Mouse (Mus musculus): Measurements from ENCODE around the gene Dnah3. TPM values are rescaled to one million over a fixed set of nuclear protein-coding genes. Genes with fewer than 3 reads are reported as not detected.

Gene Dnah3
- polyA plus RNA-seq, 1 experiment: 0.48 TPM

GRCm38 (mm10) chr7:120097845-120098244, 2.8 kb upstream of the Dnah3 start:
- H3K27ac ChIP-seq (replicated peaks; ENCODE audit: low read depth, low read length): no peak overlapping the region
- H3K4me1 ChIP-seq (ENCODE audit: control insufficient read depth, insufficient read depth, insufficient read length, low read length): peaks cover 5% of the 10 kb centered on the region; the same call in 1 of the 2 replicates
- H3K4me3 ChIP-seq (ENCODE audit: insufficient read depth, low read depth, low read length): no peak overlapping the region

DNA sequence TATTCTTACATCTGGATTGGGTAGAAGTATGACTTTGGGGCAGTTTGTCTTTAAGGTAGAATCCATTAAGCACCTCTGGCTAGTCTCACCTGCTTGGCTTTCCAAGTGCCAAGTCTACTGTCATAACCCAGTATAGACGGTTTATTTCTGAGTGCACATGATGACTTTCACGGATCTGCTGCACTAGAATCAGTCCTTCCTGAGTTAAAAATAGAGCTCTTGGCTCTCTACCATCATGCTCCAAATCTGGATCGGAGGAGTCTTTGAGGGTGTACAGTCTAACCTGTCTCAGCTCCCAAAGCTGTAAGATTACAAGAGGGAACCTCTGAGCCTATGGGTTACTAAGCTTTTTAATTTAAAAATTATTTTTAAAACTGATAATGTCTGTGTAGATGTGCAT, 864 bp downstream of the Dnah3 start:
- Histone ChIP-seq H3K4me1 (ENCODE audit: control insufficient read depth, insufficient read depth, insufficient read length, low read length) (peaks cover 3% of the 10 kb centered on the region; the same call in 1 of the 2 replicates), H3K27ac (replicated peaks; ENCODE audit: low read depth, low read length) (no peak overlapping the region), H3K4me3 (ENCODE audit: insufficient read depth, low read depth, low read length) (no peak overlapping the region)

- Histone ChIP-seq H3K4me3 (ENCODE audit: insufficient read depth, low read depth, low read length) (no peak overlapping the region), H3K27ac (replicated peaks; ENCODE audit: low read depth, low read length) (no peak overlapping the region), H3K4me1 (ENCODE audit: control insufficient read depth, insufficient read depth, insufficient read length, low read length) (peaks cover 3% of the 10 kb centered on the region; the same call in 1 of the 2 replicates)
Measured at GRCm38 (mm10) chr7:120093033-120093432, 2.0 kb downstream of the Dnah3 start.

- H3K4me1 ChIP-seq (ENCODE audit: control insufficient read depth, insufficient read depth, insufficient read length, low read length): no peaks in the 10 kb centered on the region
- no peak overlapping the region for H3K4me3 ChIP-seq (ENCODE audit: insufficient read depth, low read depth, low read length)
- H3K27ac ChIP-seq (replicated peaks; ENCODE audit: low read depth, low read length): no peak overlapping the region
Measured at GRCm38 (mm10) chr7:120080177-120080576, 14.9 kb downstream of the Dnah3 start.

- H3K4me1 ChIP-seq (ENCODE audit: control insufficient read depth, insufficient read depth, insufficient read length, low read length): no peaks in the 10 kb centered on the region
- no peak overlapping the region for H3K4me3 ChIP-seq (ENCODE audit: insufficient read depth, low read depth, low read length)
- H3K27ac ChIP-seq (replicated peaks; ENCODE audit: low read depth, low read length): no peak overlapping the region
Measured at GRCm38 (mm10) chr7:120069164-120069563, 25.9 kb downstream of the Dnah3 start.

DNA sequence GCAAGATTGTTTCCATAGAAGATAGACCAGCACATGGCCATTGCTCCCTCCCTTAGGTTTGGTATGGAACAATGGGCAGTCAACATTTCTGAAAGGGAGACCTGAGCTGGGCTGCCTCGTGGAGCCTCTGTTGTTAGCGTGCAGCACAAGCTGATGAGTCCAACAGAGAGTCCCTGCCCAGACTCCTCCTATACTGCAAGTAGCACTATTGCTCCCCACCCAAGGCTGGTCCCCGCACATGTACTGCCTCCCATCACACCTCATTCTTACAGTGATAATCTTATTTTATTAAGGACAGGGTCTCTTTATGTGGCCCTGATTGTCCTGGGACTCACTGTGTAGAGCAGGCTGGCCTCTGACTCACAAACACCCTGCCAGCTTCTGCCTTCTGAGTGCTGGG, 27.0 kb downstream of the Dnah3 start:
- no peak overlapping the region for H3K27ac ChIP-seq (replicated peaks; ENCODE audit: low read depth, low read length)
- no peak overlapping the region for H3K4me3 ChIP-seq (ENCODE audit: insufficient read depth, low read depth, low read length)
- no peaks in the 10 kb centered on the region for H3K4me1 ChIP-seq (ENCODE audit: control insufficient read depth, insufficient read depth, insufficient read length, low read length)

DNA sequence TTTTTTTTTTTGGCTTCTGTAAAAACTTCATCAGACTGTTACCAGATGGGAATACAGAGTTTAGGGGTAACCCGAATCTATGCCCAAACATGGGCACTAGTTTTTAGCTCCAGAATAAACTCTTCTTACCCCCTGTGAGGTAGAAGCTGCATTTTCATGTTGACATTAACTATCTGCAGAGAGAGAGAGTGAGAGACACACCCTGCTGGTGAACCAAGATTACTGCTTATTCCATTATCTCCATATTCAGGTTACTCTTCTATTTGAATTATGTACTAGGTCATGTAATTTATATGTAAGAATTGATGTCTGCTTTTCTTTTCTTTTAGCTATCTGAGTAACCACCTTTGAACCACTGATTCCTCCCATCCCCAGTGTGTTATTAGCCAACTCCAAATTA, 31.0 kb downstream of the Dnah3 start:
- H3K4me3 ChIP-seq (ENCODE audit: insufficient read depth, low read depth, low read length): no peak overlapping the region
- H3K4me1 ChIP-seq (ENCODE audit: control insufficient read depth, insufficient read depth, insufficient read length, low read length): no peaks in the 10 kb centered on the region
- H3K27ac ChIP-seq (replicated peaks; ENCODE audit: low read depth, low read length): no peak overlapping the region

GRCm38 (mm10) chr7:120055479-120055878, 39.6 kb downstream of the Dnah3 start:
- no peaks in the 10 kb centered on the region for H3K4me1 ChIP-seq (ENCODE audit: control insufficient read depth, insufficient read depth, insufficient read length, low read length)
- no peak overlapping the region for H3K4me3 ChIP-seq (ENCODE audit: insufficient read depth, low read depth, low read length)
- no peak overlapping the region for H3K27ac ChIP-seq (replicated peaks; ENCODE audit: low read depth, low read length)

DNA sequence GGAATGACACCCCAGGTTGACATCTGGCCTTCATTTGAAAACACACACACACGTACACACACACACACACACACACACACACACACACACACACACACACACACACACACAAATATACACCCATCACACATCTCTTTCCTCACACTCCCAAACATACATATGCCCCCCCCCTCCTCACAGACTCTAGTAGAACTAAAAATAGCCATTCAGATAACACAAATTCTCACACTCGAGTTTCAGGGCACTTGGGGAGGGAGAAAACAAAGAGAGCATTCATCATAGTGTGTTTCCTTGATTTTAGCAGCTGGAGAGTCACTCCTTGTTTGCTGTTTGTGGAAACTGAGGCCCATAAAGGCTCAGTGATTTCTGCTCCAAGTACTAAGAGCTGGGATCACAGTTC, 41.1 kb downstream of the Dnah3 start:
- no peak overlapping the region for H3K27ac ChIP-seq (replicated peaks; ENCODE audit: low read depth, low read length)
- H3K4me3 ChIP-seq (ENCODE audit: insufficient read depth, low read depth, low read length): no peak overlapping the region
- no peaks in the 10 kb centered on the region for H3K4me1 ChIP-seq (ENCODE audit: control insufficient read depth, insufficient read depth, insufficient read length, low read length)

- Histone ChIP-seq H3K27ac (replicated peaks; ENCODE audit: low read depth, low read length) (no peak overlapping the region), H3K4me3 (ENCODE audit: insufficient read depth, low read depth, low read length) (no peak overlapping the region), H3K4me1 (ENCODE audit: control insufficient read depth, insufficient read depth, insufficient read length, low read length) (no peaks in the 10 kb centered on the region)
Measured at GRCm38 (mm10) chr7:120050447-120050846, 44.6 kb downstream of the Dnah3 start.

DNA sequence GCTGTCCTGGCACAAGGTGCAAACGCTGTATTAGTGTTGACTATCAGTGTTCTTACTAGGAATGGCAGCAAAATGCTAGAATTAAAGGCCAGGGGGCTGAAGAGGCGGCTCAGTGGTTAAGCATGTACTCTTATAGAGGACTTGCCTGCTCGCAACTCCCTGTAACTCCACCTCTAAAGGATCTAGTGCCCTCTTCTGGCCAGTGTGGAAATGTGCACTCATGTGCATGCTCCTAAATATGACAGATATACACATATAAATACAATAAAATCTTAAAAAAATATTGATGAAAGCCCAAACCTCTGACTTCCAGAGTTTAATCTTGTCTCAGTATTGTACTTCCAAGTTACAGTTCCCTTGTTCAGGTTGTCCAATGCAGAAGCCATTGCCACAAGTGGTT, 51.1 kb downstream of the Dnah3 start:
- Histone ChIP-seq H3K4me3 (ENCODE audit: insufficient read depth, low read depth, low read length) (no peak overlapping the region), H3K4me1 (ENCODE audit: control insufficient read depth, insufficient read depth, insufficient read length, low read length) (no peaks in the 10 kb centered on the region), H3K27ac (replicated peaks; ENCODE audit: low read depth, low read length) (no peak overlapping the region)

- no peak overlapping the region for H3K27ac ChIP-seq (replicated peaks; ENCODE audit: low read depth, low read length)
- H3K4me3 ChIP-seq (ENCODE audit: insufficient read depth, low read depth, low read length): no peak overlapping the region
- H3K4me1 ChIP-seq (ENCODE audit: control insufficient read depth, insufficient read depth, insufficient read length, low read length): no peaks in the 10 kb centered on the region
Measured at GRCm38 (mm10) chr7:120036422-120036821, 58.7 kb downstream of the Dnah3 start.

DNA sequence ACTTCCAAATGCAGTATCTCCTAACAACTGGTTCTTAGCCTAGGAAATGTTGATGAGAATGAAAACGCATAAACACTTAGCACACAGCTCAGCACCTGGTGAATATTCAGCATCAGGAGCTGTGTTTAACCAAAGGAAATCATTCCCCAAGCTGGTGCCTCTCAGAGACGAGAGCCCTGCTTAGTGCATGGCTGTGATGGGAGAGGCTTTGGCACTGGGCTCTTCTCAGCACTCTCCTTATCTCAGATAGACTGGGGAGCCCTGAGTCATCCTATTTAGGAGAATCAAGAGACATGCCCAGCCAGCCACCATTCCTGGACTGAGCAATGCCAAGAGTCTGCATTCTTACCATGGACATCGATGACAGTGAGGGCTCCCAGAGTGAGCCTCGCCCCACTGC, 60.1 kb downstream of the Dnah3 start:
- H3K4me1 ChIP-seq (ENCODE audit: control insufficient read depth, insufficient read depth, insufficient read length, low read length): no peaks in the 10 kb centered on the region
- no peak overlapping the region for H3K4me3 ChIP-seq (ENCODE audit: insufficient read depth, low read depth, low read length)
- no peak overlapping the region for H3K27ac ChIP-seq (replicated peaks; ENCODE audit: low read depth, low read length)

DNA sequence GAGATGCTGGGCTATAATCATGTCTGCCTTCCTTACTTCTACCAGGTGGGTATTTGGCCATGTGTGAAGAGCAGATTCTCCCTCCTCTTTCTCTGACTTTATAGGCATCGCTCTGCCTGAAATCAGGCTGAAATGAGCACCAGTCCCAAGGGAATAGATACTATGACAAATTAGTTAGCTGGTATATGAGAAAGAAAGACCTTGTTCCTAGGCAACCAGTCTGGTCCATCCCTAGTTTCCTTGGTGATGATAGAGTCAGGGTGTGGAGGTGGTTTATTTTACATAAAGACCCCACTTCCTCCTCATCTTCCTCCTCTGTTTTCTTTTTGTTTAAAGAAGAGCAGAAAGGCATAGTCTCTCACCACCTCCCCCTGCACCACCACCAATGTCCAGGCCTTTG, 60.5 kb downstream of the Dnah3 start:
- no peak overlapping the region for H3K27ac ChIP-seq (replicated peaks; ENCODE audit: low read depth, low read length)
- H3K4me3 ChIP-seq (ENCODE audit: insufficient read depth, low read depth, low read length): no peak overlapping the region
- no peaks in the 10 kb centered on the region for H3K4me1 ChIP-seq (ENCODE audit: control insufficient read depth, insufficient read depth, insufficient read length, low read length)

GRCm38 (mm10) chr7:120028669-120029068, 66.4 kb downstream of the Dnah3 start:
- Histone ChIP-seq H3K4me1 (ENCODE audit: control insufficient read depth, insufficient read depth, insufficient read length, low read length) (no peaks in the 10 kb centered on the region), H3K4me3 (ENCODE audit: insufficient read depth, low read depth, low read length) (no peak overlapping the region), H3K27ac (replicated peaks; ENCODE audit: low read depth, low read length) (no peak overlapping the region)

- no peaks in the 10 kb centered on the region for H3K4me1 ChIP-seq (ENCODE audit: control insufficient read depth, insufficient read depth, insufficient read length, low read length)
- no peak overlapping the region for H3K27ac ChIP-seq (replicated peaks; ENCODE audit: low read depth, low read length)
- H3K4me3 ChIP-seq (ENCODE audit: insufficient read depth, low read depth, low read length): no peak overlapping the region
Measured at GRCm38 (mm10) chr7:119997066-119997465, 98.0 kb downstream of the Dnah3 start.

All from brown adipose tissue, adult 24 weeks (tissue).